Mouse (Mus musculus): Measurements from ENCODE around the gene Brd4. TPM values are rescaled to one million over a fixed set of nuclear protein-coding genes. Genes with fewer than 3 reads are reported as not detected.

Brd4 gene
- total and polyA plus RNA-seq, 2 experiments from 2014 or later = 49.7 to 81.6 TPM

DNA sequence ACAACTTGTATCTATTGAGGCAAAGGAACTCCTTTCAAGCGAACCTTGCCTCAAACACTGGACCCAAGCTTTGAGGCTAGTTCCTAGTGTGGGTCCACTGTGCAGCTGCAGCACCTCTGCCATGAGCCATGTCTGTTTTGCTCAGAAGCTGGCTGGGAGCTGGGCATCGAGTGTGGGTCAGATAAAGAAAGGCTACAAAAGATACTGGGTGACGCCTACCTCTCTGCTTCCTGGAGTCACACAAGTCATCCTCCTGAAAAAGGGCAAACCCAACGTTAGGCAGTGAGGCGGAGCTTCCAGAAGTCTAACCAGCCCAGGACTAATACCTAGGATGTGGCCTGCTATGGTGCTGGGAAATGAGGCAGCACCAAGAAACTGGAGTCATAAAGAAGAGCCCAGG, 29.4 kb upstream of the Brd4 start:
- ATAC-seq (ENCODE audit: low FRiP score) (no peak), DNase-seq (ENCODE audit: low spot score) (no peak)
- Histone ChIP-seq H3K9ac (replicated peaks; ENCODE audit: low read length, poor library complexity, severe bottlenecking) (no peak overlapping the region), H3K27me3 (ENCODE audit: insufficient read depth, low read length) (no peaks in the 10 kb centered on the region), H3K36me3 (ENCODE audit: insufficient read depth, low read length) (peaks cover 88% of the 10 kb centered on the region), H3K27ac (ENCODE audit: low read depth, low read length) (no peak overlapping the region), H3K4me2 (ENCODE audit: low read depth, low read length, poor library complexity, severe bottlenecking) (no peak overlapping the region), H3K4me3 (ENCODE audit: low read depth, low read length) (no peak overlapping the region), H3K4me1 (ENCODE audit: insufficient read depth, low read length) (no peaks in the 10 kb centered on the region; the same call in 1 of the 2 replicates), H3K9me3 (ENCODE audit: low read length) (no peaks in the 10 kb centered on the region)
- TF ChIP-seq CTCF (IDR thresholded peaks at IDR 0.05) = no peak
- 84% methylated on average over 5 of the region's 5 CpGs for WGBS

DNA sequence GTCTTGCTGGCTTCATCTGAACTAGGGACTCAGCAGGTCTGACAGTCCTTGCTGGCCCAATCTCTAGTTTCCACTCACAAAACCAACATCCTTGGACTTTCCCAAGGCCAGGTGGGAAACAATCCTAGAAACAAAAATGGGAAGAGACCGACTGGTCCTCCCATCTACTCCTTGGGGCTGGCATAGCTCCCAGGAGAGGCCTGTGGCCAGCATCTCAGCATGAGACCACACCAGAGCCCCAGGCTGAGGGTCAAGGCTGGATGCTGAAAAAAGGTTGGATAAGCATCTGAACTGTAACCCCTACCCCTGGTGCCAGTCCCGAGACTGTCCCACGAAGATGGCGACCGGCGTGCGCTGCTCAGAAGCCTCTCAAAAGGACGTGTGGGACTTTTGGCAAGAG, 28.3 kb upstream of the Brd4 start:
- no peak overlapping the region for H3K4me3 ChIP-seq (ENCODE audit: low read depth, low read length)
- H3K9ac ChIP-seq (replicated peaks; ENCODE audit: low read length, poor library complexity, severe bottlenecking) = no peak overlapping the region
- H3K27ac ChIP-seq (ENCODE audit: low read depth, low read length) = no peak overlapping the region
- H3K36me3 ChIP-seq (ENCODE audit: insufficient read depth, low read length) = peaks cover 97% of the 10 kb centered on the region
- WGBS = 96% methylated on average over 8 of the region's 8 CpGs
- H3K9me3 ChIP-seq (ENCODE audit: low read length) = no peaks in the 10 kb centered on the region
- no peak overlapping the region for H3K4me2 ChIP-seq (ENCODE audit: low read depth, low read length, poor library complexity, severe bottlenecking)
- no peaks in the 10 kb centered on the region for H3K4me1 ChIP-seq (ENCODE audit: insufficient read depth, low read length)
- TF ChIP-seq CTCF (IDR thresholded peaks at IDR 0.05) = no peak
- no peaks in the 10 kb centered on the region for H3K27me3 ChIP-seq (ENCODE audit: insufficient read depth, low read length)
- ATAC-seq (ENCODE audit: low FRiP score) (no peak), DNase-seq (ENCODE audit: low spot score) (no peak)

DNA sequence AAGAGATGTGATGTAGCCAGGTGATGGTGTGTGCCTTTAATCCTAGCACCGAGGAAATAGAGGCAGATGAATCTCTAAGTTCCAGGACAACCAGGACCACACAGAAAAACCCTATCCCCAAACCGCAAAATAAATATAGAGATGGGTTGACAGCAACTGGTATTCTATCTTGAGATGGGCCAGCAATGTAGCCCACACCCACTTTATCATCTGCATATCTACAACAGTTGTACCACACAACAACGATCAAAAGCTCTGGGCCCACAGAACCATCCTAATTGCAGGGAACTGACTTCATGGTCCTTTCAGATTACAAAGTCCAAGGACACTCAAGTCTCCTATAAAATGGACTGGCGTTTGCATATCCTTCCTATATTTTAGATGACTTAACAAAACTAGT, 23.4 kb upstream of the Brd4 start:
- ATAC-seq (ENCODE audit: low FRiP score) (no peak), DNase-seq (ENCODE audit: low spot score) (no peak)
- no peak overlapping the region for H3K27ac ChIP-seq (ENCODE audit: low read depth, low read length)
- H3K4me3 ChIP-seq (ENCODE audit: low read depth, low read length) = no peak overlapping the region
- no peaks in the 10 kb centered on the region for H3K4me1 ChIP-seq (ENCODE audit: insufficient read depth, low read length)
- no peaks in the 10 kb centered on the region for H3K9me3 ChIP-seq (ENCODE audit: low read length)
- no peak for TF ChIP-seq CTCF (IDR thresholded peaks at IDR 0.05)
- H3K27me3 ChIP-seq (ENCODE audit: insufficient read depth, low read length) = no peaks in the 10 kb centered on the region
- H3K36me3 ChIP-seq (ENCODE audit: insufficient read depth, low read length) = peaks cover 81% of the 10 kb centered on the region
- no peak overlapping the region for H3K4me2 ChIP-seq (ENCODE audit: low read depth, low read length, poor library complexity, severe bottlenecking)
- H3K9ac ChIP-seq (replicated peaks; ENCODE audit: low read length, poor library complexity, severe bottlenecking) = no peak overlapping the region
- WGBS = 95% methylated on average over 4 of the region's 4 CpGs

DNA sequence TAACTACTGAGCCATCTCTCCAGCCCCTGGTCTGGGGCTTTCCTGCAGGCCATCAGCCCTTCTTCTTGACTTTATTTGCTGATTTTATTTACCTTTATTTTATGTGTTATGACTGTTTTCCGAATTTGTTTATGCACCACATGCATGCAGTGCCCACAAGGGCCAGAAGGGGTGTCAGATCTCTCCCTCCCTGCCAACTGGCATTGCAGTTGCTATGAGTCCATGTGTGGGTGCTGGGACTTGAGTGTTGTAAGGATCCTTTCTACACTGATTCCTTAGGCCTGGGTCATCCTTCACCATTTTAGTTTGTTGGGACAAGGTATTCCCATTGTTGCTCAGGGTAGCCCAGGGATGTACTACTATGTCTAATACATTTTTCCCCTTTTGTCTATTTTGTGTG, 13.6 kb upstream of the Brd4 start:
- DNase-seq (ENCODE audit: low spot score) (no peak), ATAC-seq (ENCODE audit: low FRiP score) (no peak)
- TF ChIP-seq CTCF (IDR thresholded peaks at IDR 0.05) = peak; percentile 28; the same call in 1 of the 2 replicates
- Histone ChIP-seq H3K27ac (ENCODE audit: low read depth, low read length) (no peak overlapping the region), H3K36me3 (ENCODE audit: insufficient read depth, low read length) (no peaks in the 10 kb centered on the region), H3K4me3 (ENCODE audit: low read depth, low read length) (no peak overlapping the region), H3K9me3 (ENCODE audit: low read length) (no peaks in the 10 kb centered on the region), H3K9ac (replicated peaks; ENCODE audit: low read length, poor library complexity, severe bottlenecking) (no peak overlapping the region), H3K27me3 (ENCODE audit: insufficient read depth, low read length) (no peaks in the 10 kb centered on the region), H3K4me1 (ENCODE audit: insufficient read depth, low read length) (no peaks in the 10 kb centered on the region), H3K4me2 (ENCODE audit: low read depth, low read length, poor library complexity, severe bottlenecking) (no peak overlapping the region)
- WGBS = 96% methylated on average over 1 of the region's 1 CpGs

DNA sequence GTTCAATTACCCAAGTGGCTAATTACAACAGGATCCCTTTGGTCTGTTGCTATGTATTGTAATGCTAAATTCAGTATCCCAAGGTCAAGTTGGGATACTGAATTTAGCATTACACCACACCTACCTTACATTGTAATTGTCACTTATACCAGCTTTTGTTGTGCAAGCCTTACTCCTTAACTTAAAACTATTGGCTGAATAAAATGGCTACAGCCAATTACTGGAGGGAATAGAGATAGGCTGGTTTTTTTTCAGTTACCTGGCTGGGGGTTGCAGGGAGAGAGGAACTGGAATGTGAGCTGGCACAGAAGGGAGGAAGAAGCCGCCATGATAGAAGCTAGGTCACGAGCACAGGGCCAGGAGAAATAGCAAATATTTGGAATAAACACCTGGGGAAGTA, 11.4 kb upstream of the Brd4 start:
- no peak overlapping the region for H3K4me3 ChIP-seq (ENCODE audit: low read depth, low read length)
- no peak overlapping the region for H3K4me2 ChIP-seq (ENCODE audit: low read depth, low read length, poor library complexity, severe bottlenecking)
- ATAC-seq (ENCODE audit: low FRiP score) (no peak), DNase-seq (ENCODE audit: low spot score) (no peak)
- H3K9me3 ChIP-seq (ENCODE audit: low read length) = no peaks in the 10 kb centered on the region
- H3K4me1 ChIP-seq (ENCODE audit: insufficient read depth, low read length) = no peaks in the 10 kb centered on the region
- H3K36me3 ChIP-seq (ENCODE audit: insufficient read depth, low read length) = no peaks in the 10 kb centered on the region
- TF ChIP-seq CTCF (IDR thresholded peaks at IDR 0.05) = no peak
- 95% methylated on average over 2 of the region's 2 CpGs for WGBS
- H3K27me3 ChIP-seq (ENCODE audit: insufficient read depth, low read length) = no peaks in the 10 kb centered on the region
- H3K9ac ChIP-seq (replicated peaks; ENCODE audit: low read length, poor library complexity, severe bottlenecking) = no peak overlapping the region
- H3K27ac ChIP-seq (ENCODE audit: low read depth, low read length) = no peak overlapping the region

DNA sequence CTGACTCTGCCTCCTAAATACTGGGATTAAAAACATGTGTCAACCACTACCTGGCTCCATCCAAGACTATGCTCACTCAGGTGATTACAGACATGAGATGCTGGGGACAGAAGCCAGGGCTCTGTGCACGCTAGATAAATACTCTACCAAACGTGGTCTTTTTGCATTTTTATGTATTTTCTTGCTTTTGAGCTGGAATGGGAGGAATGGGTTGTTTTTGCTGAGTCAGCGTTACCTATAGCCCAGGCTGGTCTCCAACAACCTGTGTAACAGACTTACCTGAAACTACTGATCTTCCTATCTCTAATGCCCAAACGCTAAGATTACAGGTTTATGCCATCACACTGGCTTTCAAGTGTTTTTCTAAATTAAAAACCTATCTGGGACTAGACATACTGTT, 10.6 kb upstream of the Brd4 start:
- no peak for TF ChIP-seq CTCF (IDR thresholded peaks at IDR 0.05)
- 85% methylated on average over 4 of the region's 4 CpGs for WGBS
- H3K27ac ChIP-seq (ENCODE audit: low read depth, low read length) = no peak overlapping the region
- DNase-seq (ENCODE audit: low spot score) (no peak), ATAC-seq (ENCODE audit: low FRiP score) (no peak)
- H3K9me3 ChIP-seq (ENCODE audit: low read length) = no peaks in the 10 kb centered on the region
- H3K9ac ChIP-seq (replicated peaks; ENCODE audit: low read length, poor library complexity, severe bottlenecking) = no peak overlapping the region
- no peak overlapping the region for H3K4me2 ChIP-seq (ENCODE audit: low read depth, low read length, poor library complexity, severe bottlenecking)
- no peaks in the 10 kb centered on the region for H3K27me3 ChIP-seq (ENCODE audit: insufficient read depth, low read length)
- H3K4me3 ChIP-seq (ENCODE audit: low read depth, low read length) = no peak overlapping the region
- no peaks in the 10 kb centered on the region for H3K4me1 ChIP-seq (ENCODE audit: insufficient read depth, low read length)
- no peaks in the 10 kb centered on the region for H3K36me3 ChIP-seq (ENCODE audit: insufficient read depth, low read length)

All from midbrain, postnatal 0 days (tissue).